Mouse (Mus musculus) gastrocnemius, adult 8-10 months (tissue): Measurements from ENCODE around the gene Ppp1r21. TPM values are rescaled to one million over a fixed set of nuclear protein-coding genes. Genes with fewer than 3 reads are reported as not detected.

Experiments used
- total RNA-seq, 4 experiments: library from RNA; stranded (reverse); gene quantifications; 2 replicates each; pipeline ENCODE4 v1.2.4; 2022

Ppp1r21 gene
- total RNA-seq, 4 experiments from 2014 or later, result 5.5 to 6.8 (median 6.0) TPM

Other genes starting within 250 kb of the Ppp1r21 start
- gene Foxn2, start 89.4 kb upstream of the Ppp1r21 start, total RNA-seq, result 10 to 100 TPM; 11.6 to 15.9 (median 14.5) TPM
- gene Ston1, start 67.6 kb downstream of the Ppp1r21 start, total RNA-seq, result 1 to 10 TPM; 2.8 to 7.0 (median 3.9) TPM
- not detected for gene Gtf2a1l, start 138.5 kb downstream of the Ppp1r21 start, total RNA-seq